Mouse (Mus musculus) frontal cortex, adult (tissue): ENCODE measurements around the gene Lin52.
A peak's percentile ranks its signal among the peaks of the same experiment; 100 is the strongest.

Experiments
- ATAC-seq: cut with Nextera tagmentation; 2 replicates; pipeline ENCODE4 v1.9.2; 2017; ENCODE audit warnings: mild to moderate bottlenecking, moderate library complexity, mixed read lengths; ENCODE audit not compliant: low TSS enrichment

Lin52 gene

GRCm38 (mm10) chr12:84450718-84451646 is at the start of gene Lin52, which contains the start of gene Aldh6a1:
Gene Lin52, plus strand, starts transcription at chr12:84451422.
Gene Aldh6a1, minus strand, starts transcription at chr12:84451004.
- peak; percentile 94 for ATAC-seq

DNA sequence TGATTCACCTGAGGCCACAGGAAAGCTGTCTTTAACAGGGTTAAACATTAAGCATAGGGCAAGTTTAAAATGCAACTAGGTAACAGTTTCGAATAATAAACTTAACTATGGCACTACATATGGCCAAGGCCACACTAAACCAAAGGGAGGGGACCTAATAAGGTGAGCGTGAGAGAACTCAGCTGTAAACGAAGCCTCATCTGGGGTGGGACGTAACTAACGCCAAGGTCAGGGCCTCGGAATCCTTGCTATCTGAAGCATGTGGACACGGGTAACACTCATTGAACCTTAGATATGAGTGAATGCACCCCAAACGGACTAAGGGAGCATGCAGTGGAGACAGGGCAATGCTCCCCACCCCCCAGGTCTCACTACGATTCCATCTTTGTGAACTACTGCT is 48.3 kb upstream of the Lin52 start:
- no peak for ATAC-seq

DNA sequence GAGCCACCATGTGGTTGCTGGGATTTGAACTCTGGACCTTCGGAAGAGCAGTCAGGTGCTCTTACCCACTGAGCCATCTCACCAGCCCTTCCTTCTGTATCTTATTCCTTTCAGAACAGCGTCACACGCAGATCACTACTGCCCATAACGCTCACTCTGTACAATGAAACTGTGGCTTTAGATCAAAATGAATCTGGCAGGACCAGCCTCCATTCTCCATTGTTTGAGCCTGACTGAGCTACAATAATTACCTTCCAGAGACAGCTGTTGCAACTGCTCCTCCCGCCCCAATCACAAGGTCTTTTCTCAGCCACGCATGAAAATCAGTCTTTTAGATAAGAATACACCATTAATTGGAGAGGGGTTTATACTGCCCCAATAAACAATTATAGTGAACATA is 46.7 kb upstream of the Lin52 start:
- ATAC-seq: no peak

GRCm38 (mm10) chr12:84407259-84407658 is 44.0 kb upstream of the Lin52 start:
- ATAC-seq: no peak

- peak; percentile 72 for ATAC-seq
These were observed 43.1 kb upstream of the Lin52 start for GRCm38 (mm10) chr12:84407874-84408818.

DNA sequence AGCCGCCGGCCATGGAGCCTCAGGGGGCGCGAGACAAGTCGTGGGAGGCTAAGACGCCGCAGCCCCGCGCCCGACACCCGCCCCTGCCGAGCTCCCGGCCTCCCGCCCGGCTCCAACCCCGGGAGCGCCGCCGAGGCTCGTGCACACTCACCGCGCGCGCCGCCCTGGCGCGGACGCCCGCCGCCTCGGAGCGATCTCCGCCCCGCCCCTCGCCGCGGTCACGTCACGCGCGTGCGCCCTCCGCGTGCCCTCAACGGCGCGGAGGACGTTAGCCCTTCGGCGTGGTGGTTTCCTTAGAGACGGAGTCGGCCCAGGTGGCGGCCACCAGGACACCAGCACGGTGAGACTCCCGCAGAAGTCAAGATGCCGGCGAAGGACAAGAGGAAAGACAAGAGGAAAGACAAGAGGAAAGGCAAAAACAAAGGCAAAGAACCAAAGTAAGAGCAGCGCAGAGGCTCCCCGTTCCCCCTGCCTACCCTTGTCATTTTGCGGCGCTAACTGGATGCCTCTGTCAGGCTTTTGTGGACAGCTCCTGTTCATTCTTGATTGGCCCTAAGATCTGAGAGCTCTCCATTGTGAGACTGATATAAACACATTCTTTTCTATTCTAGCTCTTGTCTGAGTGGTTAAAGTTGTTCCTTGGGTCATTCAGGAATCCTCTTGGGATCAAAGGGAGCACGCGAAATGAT is 42.3 kb upstream of the Lin52 start, which contains the start of the genes Entpd5 and Bbof1:
Entpd5 (minus strand) TSS at position 211 of the 689 bp plus-strand sequence.
Bbof1 (plus strand) TSS at position 253 of the 689 bp plus-strand sequence.
- peak; percentile 95 for ATAC-seq

DNA sequence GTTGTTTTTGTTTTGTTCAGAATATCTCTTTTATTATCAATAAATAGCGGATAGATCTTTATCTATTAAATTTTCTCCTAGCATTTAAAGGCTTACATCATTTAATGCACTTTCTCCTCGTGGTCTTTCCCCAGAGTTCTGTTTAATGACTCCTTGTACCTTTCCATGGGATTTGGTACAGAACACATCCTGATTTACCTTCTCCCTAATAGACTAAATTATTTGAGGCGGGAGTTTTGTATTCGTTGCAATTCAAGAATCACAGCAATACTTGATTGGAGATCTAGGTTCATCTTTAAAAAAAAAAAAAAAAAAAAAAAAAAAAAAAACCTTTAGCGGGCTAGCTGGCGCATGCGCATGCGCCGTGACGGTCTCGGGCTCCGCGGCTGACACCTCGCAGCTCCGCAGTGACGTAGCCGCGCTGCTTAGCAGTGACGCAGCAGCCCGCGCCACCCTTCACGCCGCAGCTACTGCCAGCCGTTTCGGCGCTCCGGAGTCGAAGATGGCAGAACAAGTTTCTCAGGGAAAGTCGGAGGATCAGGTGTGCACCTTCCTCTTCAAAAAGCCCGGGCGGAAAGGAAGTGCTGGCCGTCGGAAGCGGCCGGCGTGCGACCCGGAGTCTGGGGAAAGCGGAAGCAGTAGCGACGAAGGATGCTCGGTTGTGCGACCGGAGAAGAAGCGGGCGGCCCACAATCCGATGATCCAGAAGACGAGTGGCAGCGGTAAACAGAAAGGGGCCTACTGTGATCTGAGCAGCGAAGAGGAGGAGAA is 34.2 kb upstream of the Lin52 start, which contains the start of gene Rnf113a2:
Rnf113a2 (plus strand) TSS at position 363 of the 771 bp plus-strand sequence.
- ATAC-seq: peak; percentile 95

- no peak for ATAC-seq
These were observed 33.7 kb upstream of the Lin52 start for GRCm38 (mm10) chr12:84417605-84417922.

DNA sequence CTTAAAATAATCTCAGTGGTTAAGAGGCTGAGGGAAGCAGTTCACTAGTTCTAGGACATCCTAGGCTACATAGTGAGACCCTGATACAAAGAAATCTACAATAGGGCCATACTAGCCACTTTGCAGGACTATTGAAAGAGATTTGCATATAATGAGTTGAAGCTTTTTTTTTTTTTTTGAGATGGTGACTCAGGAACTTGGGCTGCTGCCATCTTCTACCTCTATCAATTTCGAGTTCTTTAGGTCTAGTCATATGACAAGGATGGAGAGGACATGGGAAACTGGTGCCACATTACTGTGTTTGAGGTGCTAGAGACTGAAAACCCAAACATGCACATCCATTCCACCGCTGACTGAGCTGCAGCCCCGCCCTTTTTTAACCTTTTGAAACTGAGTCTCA is 27.2 kb upstream of the Lin52 start:
- ATAC-seq: no peak

DNA sequence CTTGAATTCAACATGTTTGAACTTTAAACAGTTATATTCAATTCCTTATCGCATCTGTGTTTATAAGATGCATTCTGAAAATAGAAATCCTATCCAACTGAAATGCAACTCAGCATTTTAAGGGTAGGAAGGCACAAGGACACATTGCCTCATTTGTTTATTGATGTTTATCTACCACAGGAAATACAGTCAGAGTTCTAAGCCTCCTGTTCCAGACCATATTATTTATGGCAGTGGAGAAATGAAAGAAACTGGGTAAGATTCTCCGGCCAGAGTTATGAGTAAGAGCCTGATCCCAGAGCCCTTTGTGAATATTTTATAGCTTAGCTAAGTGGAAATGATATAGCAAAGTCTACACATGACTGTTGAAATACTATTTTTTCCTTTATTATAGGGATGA is 21.4 kb upstream of the Lin52 start:
- ATAC-seq: no peak

- ATAC-seq: no peak
These were observed 12.5 kb upstream of the Lin52 start for GRCm38 (mm10) chr12:84438697-84439096.

- ATAC-seq: no peak
These were observed 8.7 kb upstream of the Lin52 start for GRCm38 (mm10) chr12:84442526-84442925.

- ATAC-seq: no peak
These were observed 3.8 kb upstream of the Lin52 start for GRCm38 (mm10) chr12:84447386-84447785.

DNA sequence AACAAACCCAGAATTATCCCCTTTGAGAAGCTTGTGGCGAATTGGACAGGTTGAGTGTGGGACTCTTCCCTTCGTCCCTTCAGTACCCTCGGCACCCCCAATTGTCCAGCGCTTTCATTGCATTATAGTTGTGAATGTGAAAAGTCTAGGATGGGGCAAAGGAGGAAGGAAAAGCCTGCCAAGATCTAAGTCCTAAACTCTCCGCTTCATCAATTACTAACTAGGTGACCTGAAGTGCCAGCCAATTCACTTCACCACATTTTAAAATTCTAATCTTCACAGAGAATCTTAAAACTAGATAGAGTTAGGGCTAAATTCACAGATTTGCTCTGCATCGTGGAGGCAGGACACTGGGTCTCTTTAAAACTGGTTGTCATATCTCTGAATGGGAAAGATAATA is 3.0 kb upstream of the Lin52 start:
- no peak for ATAC-seq

DNA sequence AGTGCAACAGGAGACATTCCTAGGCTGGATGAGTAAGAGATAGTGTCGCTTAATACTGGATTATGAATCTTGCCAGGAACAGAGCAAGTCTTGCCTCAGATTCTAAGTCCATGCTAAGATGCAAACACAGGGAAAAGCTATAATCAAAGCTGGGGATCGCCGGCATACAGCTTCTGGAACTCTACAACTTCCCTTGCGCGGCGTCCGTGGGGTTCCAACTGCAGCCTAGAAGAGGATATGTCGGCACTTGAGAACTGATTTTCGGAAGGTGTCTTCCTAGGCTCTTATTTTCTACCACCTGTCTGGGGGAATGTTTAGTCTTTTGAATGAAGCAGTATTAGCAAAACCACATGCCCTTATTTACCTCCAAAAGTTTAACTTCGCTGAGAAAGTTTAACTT is 1.3 kb upstream of the Lin52 start:
- ATAC-seq: no peak

DNA sequence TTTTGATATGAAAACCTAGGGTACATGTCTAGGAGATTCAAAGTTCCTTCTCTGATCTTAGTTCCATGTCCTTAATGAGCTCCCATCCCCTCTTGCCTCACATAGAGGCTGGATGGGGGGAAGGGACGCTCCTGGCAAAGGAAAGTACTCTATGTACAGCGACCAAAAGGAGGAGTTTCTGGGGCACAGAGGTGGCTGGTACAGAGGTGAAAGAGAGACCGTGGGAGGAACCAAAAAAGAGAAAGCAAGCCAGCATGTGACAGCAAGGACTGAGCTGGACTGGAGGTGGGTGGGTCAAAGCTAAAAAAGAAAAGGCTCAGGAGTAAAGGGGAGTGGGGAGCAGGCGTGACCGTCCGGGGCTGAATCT is 888 bp upstream of the Lin52 start:
- ATAC-seq: peak; percentile 8; the same call in 1 of the 2 replicates

DNA sequence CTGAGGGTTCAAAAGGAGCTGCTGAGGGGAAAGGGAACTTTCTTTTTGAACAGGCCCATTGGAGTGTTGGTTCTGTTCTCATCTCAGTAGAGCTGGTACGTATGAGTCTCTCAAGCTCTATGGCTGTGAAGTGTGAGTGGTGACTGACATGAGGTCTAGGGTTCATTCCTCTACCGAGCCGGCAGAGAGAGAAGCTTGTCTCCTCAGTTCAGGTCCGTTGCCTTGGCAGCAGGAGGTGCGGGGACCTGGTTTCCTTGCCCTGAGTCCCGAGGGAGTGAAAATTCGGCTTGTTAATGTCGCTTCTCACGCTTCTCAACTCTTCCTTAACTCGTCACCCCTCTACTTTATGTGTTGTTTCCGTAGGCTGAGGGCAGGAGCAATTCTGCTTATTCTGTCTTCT is 579 bp downstream of the Lin52 start:
- 0 out of 2 replicates have a peak, but pooled peaks have one; percentile 0 for ATAC-seq

GRCm38 (mm10) chr12:84456911-84457310 is 5.7 kb downstream of the Lin52 start:
- ATAC-seq: no peak

GRCm38 (mm10) chr12:84459845-84460244 is 8.6 kb downstream of the Lin52 start:
- ATAC-seq: no peak

- ATAC-seq: no peak
These were observed 10.2 kb downstream of the Lin52 start for GRCm38 (mm10) chr12:84461416-84461815.

DNA sequence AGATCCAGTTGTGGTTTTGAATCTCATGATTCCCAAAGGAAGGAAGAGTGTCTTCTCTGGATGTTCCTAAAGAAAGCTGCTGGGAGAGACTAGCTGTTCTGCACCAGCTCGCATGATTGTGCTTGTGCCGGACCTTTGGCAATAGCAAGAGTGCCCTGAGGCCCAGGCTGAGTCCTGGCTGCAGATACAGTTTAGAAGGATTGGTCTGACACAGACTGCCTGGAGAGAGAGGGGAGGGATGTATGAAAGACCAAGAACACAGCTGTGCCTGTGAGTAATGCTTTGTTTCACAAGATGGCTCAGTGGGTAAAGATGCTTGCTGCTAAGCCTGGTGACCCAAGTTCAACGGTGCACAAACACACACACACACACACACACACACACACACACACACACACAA is 11.6 kb downstream of the Lin52 start:
- no peak for ATAC-seq
